Mouse (Mus musculus) small intestine, adult 2 months (tissue): ENCODE data around the gene Olfr735. TPM values are rescaled to one million over a fixed set of nuclear protein-coding genes. Genes with fewer than 3 reads are reported as not detected.
A peak's percentile ranks its signal among the peaks of the same experiment; 100 is the strongest.

Experiments used
- H3K27ac ChIP-seq: fragments of 200-500 bp; 2 replicates; pipeline ENCODE4 v1.5.1; 2012; ENCODE audit warnings: low read depth, low read length, control low read depth, inconsistent platforms; ENCODE audit not compliant: insufficient read depth
- H3K27me3 ChIP-seq: fragments of 200-500 bp; 2 replicates; pipeline ENCODE4 v1.6.1; 2012; ENCODE audit warnings: mild to moderate bottlenecking, moderate library complexity, low read length, inconsistent platforms; ENCODE audit not compliant: control insufficient read depth, insufficient read depth
- H3K36me3 ChIP-seq: fragments of 200-500 bp; 2 replicates; pipeline ENCODE4 v1.6.1; 2012; ENCODE audit warnings: mild to moderate bottlenecking, low read length, control low read depth, inconsistent platforms; ENCODE audit not compliant: control insufficient read depth, insufficient read depth
- H3K4me1 ChIP-seq: fragments of 200-500 bp; 2 replicates; pipeline ENCODE4 v1.6.1; 2012; ENCODE audit warnings: low read length, inconsistent platforms, mixed read lengths; ENCODE audit not compliant: control insufficient read depth, insufficient read depth, insufficient read length
- H3K4me3 ChIP-seq: fragments of 200-500 bp; 2 replicates; pipeline ENCODE4 v1.5.1; 2012; ENCODE audit warnings: low read depth, mild to moderate bottlenecking, control low read depth, inconsistent platforms, low read length, moderate library complexity
- CTCF ChIP-seq: fragments of 200-500 bp; IDR thresholded peaks from 2 replicates; pipeline ENCODE4 v1.5.1; 2012; ENCODE audit warnings: low read depth, mild to moderate bottlenecking, control low read depth, inconsistent platforms, low read length, moderate library complexity, mixed read lengths; ENCODE audit not compliant: insufficient replicate concordance, insufficient read length; ENCODE audit errors: extremely low read depth
- POLR2A ChIP-seq: fragments of 200-500 bp; IDR thresholded peaks from 2 replicates; pipeline ENCODE4 v1.6.1; 2012; ENCODE audit warnings: low read depth, mild to moderate bottlenecking, control low read depth, inconsistent platforms, low read length, moderate library complexity
- WGBS: fragments of 180-500 bp; shearing (Covaris S2); methylation state at CpG from one replicate; pipeline ENCODE4 v1.1.7; 2018; 5-methylcytosine and 5-hydroxymethylcytosine counted together
- polyA plus RNA-seq: library from polyadenylated mRNA; depleted of rRNA; stranded (reverse); fragments of >200 nt; gene quantifications from 2 replicates; pipeline ENCODE4 v1.2.3, GENCODE M21; 2012; rRNA removed

Olfr735 gene
- polyA plus RNA-seq = not detected in 2 replicates

GRCm38 (mm10) chr14:50348796-50349195 lies at the start of gene Olfr735:
TSS of gene Olfr735 (minus strand) at chr14:50348872.
- Histone ChIP-seq H3K4me1 (no peaks in the 10 kb centered on the region), H3K36me3 (no peaks in the 10 kb centered on the region), H3K27me3 (no peaks in the 10 kb centered on the region), H3K27ac (no peak within 1 kb of the TSS), H3K4me3 (no peak within 1 kb of the TSS)
- WGBS = 80% methylated on average over 2 of the region's 2 CpGs
- TF ChIP-seq CTCF = no peak
- TF ChIP-seq POLR2A = no peak

GRCm38 (mm10) chr14:50380863-50381262 lies 32.2 kb upstream of the Olfr735 start, which contains the start of gene Olfr736:
TSS of gene Olfr736 (plus strand) at chr14:50381163.
- H3K4me1 ChIP-seq = no peaks in the 10 kb centered on the region
- H3K36me3 ChIP-seq = no peaks in the 10 kb centered on the region
- WGBS = 65% methylated on average over 2 of the region's 2 CpGs
- H3K4me3 ChIP-seq = no peak within 1 kb of the TSS
- no peak within 1 kb of the TSS for H3K27ac ChIP-seq
- no peaks in the 10 kb centered on the region for H3K27me3 ChIP-seq
- TF ChIP-seq CTCF (no peak), POLR2A (no peak)

DNA sequence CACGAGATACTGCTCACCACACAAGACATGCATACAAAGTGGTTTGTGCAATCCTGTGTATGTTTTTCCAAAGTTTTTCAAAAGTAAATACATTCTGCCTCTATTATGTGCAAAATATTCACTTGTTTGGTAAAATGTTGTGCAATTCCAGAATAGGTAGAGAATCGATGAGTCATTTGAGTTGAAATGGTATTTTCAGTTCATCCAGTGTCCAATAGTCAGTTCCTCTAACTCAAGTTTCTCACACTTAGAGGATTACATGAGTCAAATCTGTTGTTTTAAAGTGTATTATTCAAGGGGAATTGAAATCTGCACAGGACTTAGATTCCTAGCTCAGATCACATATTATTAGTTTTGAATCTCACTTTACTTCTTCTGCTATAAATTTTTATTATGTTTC lies 14.9 kb upstream of the Olfr735 start:
- Histone ChIP-seq H3K36me3 (no peaks in the 10 kb centered on the region), H3K27ac (no peak overlapping the region), H3K27me3 (no peaks in the 10 kb centered on the region), H3K4me3 (no peak overlapping the region), H3K4me1 (no peaks in the 10 kb centered on the region)
- 75% methylated on average over 2 of the region's 2 CpGs for WGBS
- TF ChIP-seq POLR2A = no peak
- TF ChIP-seq CTCF = no peak

- WGBS = 78% methylated on average over 3 of the region's 3 CpGs
- H3K27me3 ChIP-seq = no peaks in the 10 kb centered on the region
Observed at GRCm38 (mm10) chr14:50360480-50360879, 11.8 kb upstream of the Olfr735 start.

GRCm38 (mm10) chr14:50357593-50357992 lies 8.9 kb upstream of the Olfr735 start, which contains the start of gene Tlr11:
TSS of gene Tlr11 (plus strand) at chr14:50357914.
- WGBS = 66% methylated on average over 2 of the region's 2 CpGs

More at GRCm38 (mm10) chr14:50360480-50360879, 11.8 kb upstream of the Olfr735 start:
- TF ChIP-seq CTCF (no peak), POLR2A (no peak)
- no peaks in the 10 kb centered on the region for H3K4me1 ChIP-seq
- no peak overlapping the region for H3K4me3 ChIP-seq
- H3K36me3 ChIP-seq = no peaks in the 10 kb centered on the region
- H3K27ac ChIP-seq = no peak overlapping the region

DNA sequence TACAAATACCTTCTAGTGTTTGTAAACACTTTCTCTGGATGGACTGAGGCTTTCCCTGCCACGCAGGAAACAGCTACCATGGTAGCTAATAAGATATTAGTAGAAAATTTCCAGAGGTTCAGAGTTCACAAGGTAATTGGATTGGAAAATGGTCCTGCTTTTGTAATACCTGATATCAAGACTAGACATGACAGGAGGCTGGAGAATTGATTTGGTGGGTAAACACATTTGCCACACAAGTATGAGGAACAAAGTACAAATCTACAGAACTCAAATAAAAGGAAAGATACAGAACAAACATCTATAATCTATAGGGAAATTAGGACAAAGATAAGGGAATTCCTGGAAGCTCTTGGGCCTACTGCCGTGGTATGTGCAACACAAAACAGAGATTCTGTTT lies 8.1 kb upstream of the Olfr735 start:
- Histone ChIP-seq H3K4me3 (no peak overlapping the region), H3K27me3 (no peaks in the 10 kb centered on the region), H3K4me1 (no peaks in the 10 kb centered on the region), H3K36me3 (no peaks in the 10 kb centered on the region), H3K27ac (no peak overlapping the region)
- TF ChIP-seq POLR2A = no peak
- TF ChIP-seq CTCF = no peak
- 24% methylated on average over 2 of the region's 2 CpGs for WGBS

More at GRCm38 (mm10) chr14:50357593-50357992, 8.9 kb upstream of the Olfr735 start, which contains the start of gene Tlr11:
- TF ChIP-seq CTCF (no peak), POLR2A (no peak)
- Histone ChIP-seq H3K4me1 (no peaks in the 10 kb centered on the region), H3K4me3 (no peak within 1 kb of the TSS), H3K27me3 (no peaks in the 10 kb centered on the region), H3K27ac (no peak within 1 kb of the TSS), H3K36me3 (no peaks in the 10 kb centered on the region)

- Histone ChIP-seq H3K36me3 (no peaks in the 10 kb centered on the region), H3K4me3 (no peak overlapping the region), H3K4me1 (no peaks in the 10 kb centered on the region), H3K27me3 (no peaks in the 10 kb centered on the region), H3K27ac (no peak overlapping the region)
- WGBS = 32% methylated on average over 3 of the region's 3 CpGs
- TF ChIP-seq CTCF (peak; percentile 40; the same call in 1 of the 2 replicates), POLR2A (no peak)
Observed at GRCm38 (mm10) chr14:50352438-50352837, 3.8 kb upstream of the Olfr735 start.
